Mouse (Mus musculus): ENCODE data around the gene 6030408B16Rik.

The 6030408B16Rik gene

GRCm38 (mm10) chr15:101297988-101298387 lies 5.0 kb downstream of the 6030408B16Rik start:
- no peak for DNase-seq (ENCODE audit: low read depth, low spot score)

- no peak for DNase-seq (ENCODE audit: low read depth, low spot score)
Observed at GRCm38 (mm10) chr15:101298550-101298949, 5.5 kb downstream of the 6030408B16Rik start.

- no peak for DNase-seq (ENCODE audit: low read depth, low spot score)
Observed at GRCm38 (mm10) chr15:101299480-101299960, 6.5 kb downstream of the 6030408B16Rik start.

- no peak for DNase-seq (ENCODE audit: low read depth, low spot score)
Observed at GRCm38 (mm10) chr15:101300128-101300527, 7.1 kb downstream of the 6030408B16Rik start.

GRCm38 (mm10) chr15:101302201-101302600 lies 9.2 kb downstream of the 6030408B16Rik start:
- DNase-seq (ENCODE audit: low read depth, low spot score): no peak

GRCm38 (mm10) chr15:101303830-101304229 lies 10.8 kb downstream of the 6030408B16Rik start:
- no peak for DNase-seq (ENCODE audit: low read depth, low spot score)

- no peak for DNase-seq (ENCODE audit: low read depth, low spot score)
Observed at GRCm38 (mm10) chr15:101306459-101306858, 13.4 kb downstream of the 6030408B16Rik start.

GRCm38 (mm10) chr15:101308440-101309348 lies 15.7 kb downstream of the 6030408B16Rik start:
- DNase-seq (ENCODE audit: low read depth, low spot score): no peak

GRCm38 (mm10) chr15:101309493-101309892 lies 16.5 kb downstream of the 6030408B16Rik start:
- DNase-seq (ENCODE audit: low read depth, low spot score): no peak

- DNase-seq (ENCODE audit: low read depth, low spot score): no peak
Observed at GRCm38 (mm10) chr15:101311087-101311770, 18.2 kb downstream of the 6030408B16Rik start.

GRCm38 (mm10) chr15:101312006-101312405 lies 19.0 kb downstream of the 6030408B16Rik start:
- DNase-seq (ENCODE audit: low read depth, low spot score): no peak

GRCm38 (mm10) chr15:101315378-101315777 lies 22.4 kb downstream of the 6030408B16Rik start:
- DNase-seq (ENCODE audit: low read depth, low spot score): no peak

- DNase-seq (ENCODE audit: low read depth, low spot score): peak; percentile 84
Observed at GRCm38 (mm10) chr15:101315832-101316231, 22.8 kb downstream of the 6030408B16Rik start.

GRCm38 (mm10) chr15:101316279-101316912 lies 23.4 kb downstream of the 6030408B16Rik start:
- DNase-seq (ENCODE audit: low read depth, low spot score): no peak

GRCm38 (mm10) chr15:101316913-101317813 lies 24.2 kb downstream of the 6030408B16Rik start:
- no peak for DNase-seq (ENCODE audit: low read depth, low spot score)

GRCm38 (mm10) chr15:101317814-101318500 lies 24.9 kb downstream of the 6030408B16Rik start:
- peak; percentile 40 for DNase-seq (ENCODE audit: low read depth, low spot score)

GRCm38 (mm10) chr15:101318889-101319765 lies 26.1 kb downstream of the 6030408B16Rik start:
- peak; percentile 52 for DNase-seq (ENCODE audit: low read depth, low spot score)

- no peak for DNase-seq (ENCODE audit: low read depth, low spot score)
Observed at GRCm38 (mm10) chr15:101320010-101320617, 27.1 kb downstream of the 6030408B16Rik start.

- DNase-seq (ENCODE audit: low read depth, low spot score): no peak
Observed at GRCm38 (mm10) chr15:101320618-101321041, 27.6 kb downstream of the 6030408B16Rik start.

Data from A20 (cell line).